Mouse (Mus musculus): ENCODE results near the gene Dbn1.

Gene Dbn1

DNA sequence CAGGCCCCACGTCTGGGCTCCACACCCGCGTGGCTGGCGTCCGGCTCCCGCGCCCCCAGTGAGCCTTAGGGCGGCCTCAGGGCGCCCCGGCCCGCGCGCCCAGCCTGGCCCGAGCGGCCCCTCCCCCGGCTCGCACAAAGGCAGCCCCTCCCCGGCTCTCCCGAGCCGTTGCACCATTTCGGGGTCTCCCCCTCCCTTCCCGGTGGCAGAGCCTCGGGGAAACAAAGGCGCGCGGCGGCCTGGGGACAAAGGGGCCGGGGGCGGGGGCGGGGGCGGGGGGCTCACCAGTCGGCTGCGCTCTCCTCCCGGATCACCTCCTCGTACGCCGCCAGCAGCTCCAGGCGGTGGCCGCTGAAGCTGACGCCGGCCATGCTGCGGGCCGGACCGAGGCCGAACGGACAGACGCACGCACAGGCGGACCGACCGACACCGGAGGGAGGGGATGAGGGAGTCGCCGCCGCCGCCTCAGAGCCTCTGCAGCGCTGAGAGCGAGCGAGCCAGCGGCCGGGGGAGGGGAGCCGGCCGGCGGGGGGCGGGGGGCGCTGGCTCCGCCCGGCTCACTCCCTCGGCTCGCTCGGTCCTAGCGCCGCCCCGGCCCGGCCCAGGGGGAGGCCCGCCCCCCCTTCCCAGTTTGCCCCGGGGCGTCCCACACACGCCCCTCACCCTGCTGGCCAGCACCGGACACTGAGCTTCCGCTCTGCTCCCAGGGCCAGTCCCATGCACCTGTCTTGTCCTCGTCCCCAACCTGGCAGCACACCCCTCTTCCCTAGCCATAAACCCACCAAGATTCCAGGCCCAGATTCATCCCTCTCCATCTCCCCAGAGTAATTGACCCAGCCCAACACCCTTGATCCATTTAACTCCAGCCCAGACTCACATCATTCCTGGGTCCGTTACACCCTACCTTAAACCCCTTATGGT, at the start of gene Dbn1:
Gene Dbn1 (minus strand): TSS at position 534 of the 921 bp plus-strand sequence.
- peak; percentile 21 for DNase-seq (ENCODE audit: low read depth)

DNA sequence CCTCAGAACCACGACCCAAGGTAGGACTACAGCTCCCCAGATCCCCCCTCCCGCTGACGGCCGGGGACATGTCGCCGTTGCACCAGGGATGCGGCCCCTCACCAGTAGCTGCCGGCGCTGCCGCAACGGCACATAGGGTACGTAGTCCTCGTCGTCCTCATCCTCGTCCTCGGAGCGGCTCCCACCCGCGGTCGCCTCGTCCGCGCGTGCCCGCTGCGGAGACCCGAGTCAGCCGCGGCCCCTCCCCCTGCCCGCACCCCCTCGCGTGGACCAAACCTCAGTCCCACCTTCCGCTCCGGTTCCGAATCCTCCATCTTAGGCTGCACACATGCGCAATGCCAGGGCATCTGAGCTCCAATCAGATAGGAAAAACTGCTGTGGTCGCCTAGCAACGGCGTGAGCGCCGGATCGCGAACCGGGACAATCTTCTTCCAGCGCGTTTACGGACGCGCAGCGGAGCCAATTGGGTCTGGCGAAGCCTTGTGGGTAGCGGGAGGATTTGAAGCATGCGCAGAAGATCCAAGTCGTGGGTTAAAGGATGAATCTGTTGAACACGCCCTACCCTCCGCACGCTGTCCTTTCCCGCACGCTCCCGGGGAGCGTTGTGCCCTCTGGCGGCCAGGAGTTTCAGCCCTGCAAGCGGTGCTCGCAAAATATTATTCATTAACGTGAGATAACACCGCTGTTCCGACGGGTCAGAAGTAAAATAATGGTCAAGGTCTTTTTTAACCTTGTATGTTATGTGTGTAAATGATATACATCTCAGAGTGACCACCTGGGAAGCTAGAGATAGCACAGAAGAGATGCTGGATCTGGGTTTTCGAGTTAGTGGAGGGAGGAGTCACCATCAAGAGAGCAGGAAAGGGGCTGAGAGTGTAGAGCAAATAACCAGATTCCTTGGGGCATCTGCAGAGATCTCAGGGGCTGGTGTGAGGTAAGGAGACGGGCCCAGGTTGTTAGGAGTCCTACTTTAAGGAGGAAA, 48.6 kb upstream of the Dbn1 start, which contains the start of gene Ddx41:
Gene Ddx41 (minus strand): TSS at position 465 of the 982 bp plus-strand sequence.
- peak; percentile 100 for DNase-seq (ENCODE audit: low read depth)

DNA sequence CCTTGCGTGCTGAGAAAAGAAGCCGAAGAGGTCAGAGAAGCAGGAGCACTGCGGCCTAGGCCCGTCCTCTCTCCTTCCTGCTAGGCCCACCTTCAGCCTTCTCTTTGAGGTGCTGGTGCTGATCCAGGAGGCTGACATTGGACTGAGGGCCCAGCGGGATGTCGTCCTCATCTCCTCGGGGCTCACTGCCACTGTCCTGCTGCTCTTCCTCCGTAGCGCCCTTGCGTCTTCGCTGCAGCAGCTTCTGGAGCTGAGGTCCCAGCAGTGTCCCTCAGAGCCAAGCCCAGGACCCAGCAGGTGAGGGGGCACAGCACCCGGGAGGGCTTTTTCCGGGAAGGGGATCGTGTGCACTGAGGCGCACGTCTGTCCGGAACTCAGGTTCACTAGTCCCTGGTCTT, 47.9 kb upstream of the Dbn1 start:
- DNase-seq (ENCODE audit: low read depth): no peak

DNA sequence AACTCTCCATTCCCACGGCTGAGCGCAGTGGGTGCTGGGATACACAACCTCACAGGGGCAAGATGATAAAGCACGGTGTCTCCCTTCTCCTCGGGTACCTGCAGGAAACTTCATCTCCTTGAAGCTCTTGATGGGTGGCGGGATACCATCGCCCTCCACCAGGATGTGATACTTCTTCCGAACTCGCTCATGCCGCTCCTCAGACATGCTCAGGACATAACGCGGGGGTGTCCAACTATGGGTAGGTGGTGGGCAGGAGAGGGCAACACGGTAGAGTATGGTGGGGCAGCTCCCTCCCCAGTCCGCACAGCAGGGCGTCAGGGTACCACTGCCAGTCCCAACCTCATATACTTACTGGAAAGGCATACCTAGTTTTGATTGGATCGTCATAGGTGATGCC, 47.3 kb upstream of the Dbn1 start:
- DNase-seq (ENCODE audit: low read depth): no peak

DNA sequence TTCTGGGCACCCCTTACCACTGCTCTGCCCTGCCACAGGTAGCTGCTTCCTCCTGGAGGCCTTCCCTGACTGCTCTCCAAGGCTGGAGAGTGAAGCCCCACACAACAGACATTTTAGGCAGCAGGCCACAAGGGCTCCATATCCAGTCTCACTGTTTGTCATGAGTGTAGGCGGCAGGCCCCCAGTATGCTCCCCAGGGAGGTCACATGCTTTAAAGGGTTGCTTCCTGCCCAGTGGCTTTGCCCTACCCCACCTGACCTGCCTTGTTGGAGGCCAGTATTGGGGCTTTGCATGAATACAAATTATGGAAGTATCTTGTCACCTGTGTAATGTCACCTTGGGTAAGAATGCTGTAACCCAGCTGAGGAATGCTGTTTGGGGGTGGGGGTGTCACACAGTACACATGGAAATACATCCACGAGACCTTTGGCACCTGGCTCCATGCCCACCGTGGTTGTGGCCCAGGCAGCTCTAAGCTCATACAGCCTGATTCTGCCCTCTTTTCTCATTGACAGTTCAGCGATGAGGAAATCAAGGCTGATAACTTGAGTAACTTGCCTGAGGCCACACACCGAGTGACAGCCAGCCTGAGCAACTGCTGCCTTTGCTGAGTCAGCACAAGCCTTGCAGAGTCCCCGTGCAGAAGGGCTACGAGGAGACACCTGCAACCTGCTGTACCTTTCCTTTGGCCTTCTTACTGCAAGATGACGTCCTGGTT, 41.4 kb upstream of the Dbn1 start, which contains the start of gene Dok3:
Gene Dok3 (minus strand): TSS at position 99 of the 718 bp plus-strand sequence.
- no peak for DNase-seq (ENCODE audit: low read depth)

DNA sequence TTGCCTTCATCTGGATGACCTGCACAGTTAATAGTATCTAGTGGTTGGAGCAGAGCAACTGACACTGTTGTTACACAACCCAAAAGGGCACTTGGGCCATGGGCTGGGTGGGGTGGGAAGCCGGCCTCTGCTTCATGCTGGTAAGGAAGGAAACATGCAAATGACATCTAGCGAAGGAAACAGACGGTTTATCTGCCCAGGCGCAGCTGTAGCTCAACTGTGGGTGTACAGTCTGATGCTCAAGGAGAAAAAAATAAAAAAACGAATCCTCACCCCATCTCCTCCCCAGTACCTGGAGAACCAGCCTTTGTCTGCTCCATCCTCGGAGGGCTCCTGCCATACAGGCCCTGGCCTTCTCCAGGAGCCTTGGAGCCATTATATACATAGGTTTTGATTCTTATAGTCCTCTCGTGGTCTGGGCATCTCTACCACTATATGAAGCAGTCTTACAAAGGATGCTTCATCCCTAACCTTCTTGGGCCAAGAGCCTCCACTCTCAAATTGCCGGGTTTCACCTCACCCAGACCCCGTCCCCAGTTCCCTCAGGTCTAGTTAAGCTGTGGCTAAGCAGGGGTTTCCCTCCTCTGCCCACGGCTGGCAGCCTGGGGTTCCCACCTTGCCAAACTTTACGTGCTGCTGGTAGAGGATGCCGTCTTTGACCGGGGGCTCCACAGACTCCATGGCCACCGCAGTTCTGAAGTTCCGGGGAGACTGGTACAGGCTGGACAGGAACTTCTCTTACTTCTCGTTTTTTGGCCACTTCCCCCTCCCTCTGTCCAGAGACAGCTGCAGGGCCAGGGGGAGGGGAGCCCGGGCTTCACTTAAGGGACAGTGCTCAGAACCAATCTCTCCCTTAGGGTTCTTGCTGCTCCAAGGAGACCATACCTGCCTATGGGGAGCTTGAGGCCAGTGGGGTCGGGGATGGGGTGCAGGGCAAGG, 40.2 kb upstream of the Dbn1 start:
- DNase-seq (ENCODE audit: low read depth): no peak

DNA sequence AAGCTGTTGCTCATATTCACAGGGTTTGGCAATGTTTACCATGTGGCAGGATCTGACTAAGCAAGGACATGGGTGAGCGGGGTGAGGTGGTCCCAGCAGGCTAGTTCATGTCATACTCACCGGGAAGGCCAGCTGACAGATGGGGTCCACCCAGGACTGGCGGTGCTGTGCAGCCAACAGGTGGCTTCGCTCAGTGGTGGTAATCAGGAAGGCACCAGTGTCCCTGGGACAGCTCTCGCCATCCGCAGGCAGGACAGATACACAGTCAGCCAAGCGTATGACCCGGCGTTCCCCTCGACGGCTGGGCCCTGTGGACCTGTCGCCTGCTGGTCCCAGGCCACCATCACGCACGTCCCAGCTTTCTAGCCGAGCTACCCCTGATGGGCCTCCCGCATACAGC, 39.3 kb upstream of the Dbn1 start:
- DNase-seq (ENCODE audit: low read depth): no peak

DNA sequence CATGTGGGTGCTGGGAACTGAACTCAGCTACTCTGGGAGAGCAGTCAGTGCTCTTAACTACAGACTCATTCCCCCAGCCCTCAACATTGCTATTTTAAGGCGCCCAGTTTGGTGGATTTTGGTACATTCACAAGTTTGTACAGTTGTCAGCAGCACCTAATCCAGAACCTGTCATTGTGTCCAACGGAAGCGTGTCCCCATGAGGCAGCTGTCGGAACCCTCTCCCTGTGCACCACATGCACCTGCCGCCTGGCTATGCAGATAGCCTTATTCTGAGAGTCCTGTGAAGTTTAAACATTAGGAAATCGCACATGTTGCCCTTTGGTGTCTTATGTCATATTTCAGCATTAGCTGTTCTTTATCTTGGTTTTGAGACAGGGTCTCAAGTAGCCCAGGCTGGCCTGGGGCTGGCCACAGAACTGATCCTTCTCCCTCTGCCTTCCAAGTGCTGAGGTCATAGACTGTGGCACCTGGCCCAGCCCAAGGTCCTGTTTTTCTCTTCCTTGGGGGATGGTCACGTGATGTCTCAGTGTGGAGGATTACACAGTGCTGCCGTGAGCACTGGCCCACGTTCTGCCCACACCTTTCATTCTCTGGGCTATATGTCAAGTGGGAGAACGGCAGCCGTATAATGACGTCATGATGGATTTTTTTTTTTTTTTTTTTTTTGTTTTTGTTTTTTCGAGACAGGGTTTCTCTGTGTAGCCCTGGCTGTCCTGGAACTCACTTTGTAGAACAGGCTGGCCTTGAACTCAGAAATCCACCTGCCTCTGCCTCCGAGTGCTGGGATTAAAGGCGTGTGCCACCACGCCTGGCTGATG, 38.0 kb upstream of the Dbn1 start:
- no peak for DNase-seq (ENCODE audit: low read depth)

DNA sequence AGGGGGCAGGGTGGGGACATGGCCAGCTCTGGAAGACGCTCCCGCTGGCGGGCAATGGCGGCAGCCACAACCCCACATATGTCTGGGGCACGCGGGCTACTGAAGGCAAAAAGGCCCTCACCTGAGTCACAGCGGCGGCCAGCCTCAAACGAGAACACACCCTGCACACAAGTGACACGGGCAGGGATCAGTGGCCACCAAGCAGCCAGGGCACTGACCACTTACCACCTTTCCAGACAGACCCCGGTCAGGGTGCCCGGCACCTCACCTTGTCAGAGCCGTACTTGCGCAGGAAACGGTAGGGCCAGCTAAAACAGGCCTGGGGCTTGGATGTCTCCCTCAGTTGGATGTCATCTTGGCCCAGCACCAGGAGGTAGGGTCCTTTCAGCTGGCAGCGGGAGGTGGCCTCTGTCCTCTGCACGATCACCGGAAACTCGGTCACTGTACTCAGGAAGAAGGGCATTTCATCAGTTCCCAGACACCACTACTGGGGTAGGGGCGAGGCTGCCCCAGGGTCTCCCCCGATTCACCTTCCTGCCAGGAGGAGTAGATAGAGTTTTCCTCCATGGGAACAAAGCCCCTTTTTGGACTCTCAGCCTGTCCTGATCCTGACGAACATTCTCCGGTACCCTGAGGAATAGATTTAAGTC, 36.2 kb upstream of the Dbn1 start:
- no peak for DNase-seq (ENCODE audit: low read depth)

DNA sequence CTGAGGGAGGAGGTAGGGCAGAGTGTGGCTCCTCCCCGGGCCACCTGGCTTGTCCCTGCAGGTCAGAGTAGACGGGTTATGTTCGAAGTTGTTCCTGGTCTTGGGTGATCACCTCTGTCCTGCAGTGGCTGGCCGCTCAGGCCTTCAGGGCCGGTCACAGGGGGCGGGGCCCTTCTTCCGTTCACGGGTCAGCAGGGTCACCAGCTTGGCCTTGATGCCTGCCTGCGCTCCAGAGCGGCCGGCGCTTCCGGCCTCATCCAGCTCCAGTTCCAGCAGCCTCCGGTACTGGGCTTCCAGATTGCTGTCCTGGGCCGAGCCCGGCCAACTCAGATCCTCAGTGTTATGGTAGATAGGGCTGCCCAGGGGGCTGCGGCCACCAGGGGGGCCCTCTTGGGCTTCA, 35.4 kb upstream of the Dbn1 start:
- no peak for DNase-seq (ENCODE audit: low read depth)

DNA sequence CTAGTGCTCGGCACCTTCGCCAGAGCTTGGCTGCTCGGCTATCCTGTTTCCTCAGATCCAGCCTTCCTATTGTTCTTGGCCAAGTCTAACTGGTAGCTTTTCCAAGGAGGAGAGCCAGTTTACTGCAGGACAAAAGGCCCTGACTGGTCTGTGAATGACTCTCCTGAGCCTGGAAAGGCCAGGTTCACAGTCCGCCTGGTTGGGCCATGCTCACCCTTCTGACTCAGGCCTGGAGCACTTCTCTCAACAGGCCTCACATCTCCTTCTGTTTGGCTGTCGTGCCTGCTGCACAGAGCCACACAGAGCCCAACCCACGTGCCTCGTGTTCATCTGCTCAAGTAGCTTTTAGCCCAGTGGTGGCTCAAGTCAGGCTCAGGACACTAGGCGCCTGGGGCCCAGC, 34.8 kb upstream of the Dbn1 start:
- DNase-seq (ENCODE audit: low read depth): no peak

DNA sequence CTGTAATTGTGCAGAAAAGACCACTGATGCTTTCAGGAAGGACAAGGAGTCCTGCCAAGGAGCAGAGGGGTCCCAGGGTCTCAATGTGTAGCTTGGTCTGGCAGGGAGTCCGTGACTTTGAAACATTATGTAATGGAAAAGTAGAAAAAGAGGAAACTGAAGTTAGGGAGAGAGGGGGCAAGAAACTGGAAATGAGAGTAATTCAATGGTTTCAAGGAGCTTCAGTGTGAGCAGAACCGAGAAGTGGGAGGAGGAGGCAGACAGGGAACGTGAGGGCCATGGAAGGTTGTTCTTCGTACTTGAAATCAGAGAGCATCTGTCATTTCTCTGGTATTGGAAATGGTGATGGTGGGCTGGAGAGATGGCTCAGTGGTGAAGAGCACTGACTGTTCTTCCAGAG, 31.7 kb upstream of the Dbn1 start:
- DNase-seq (ENCODE audit: low read depth): no peak

DNA sequence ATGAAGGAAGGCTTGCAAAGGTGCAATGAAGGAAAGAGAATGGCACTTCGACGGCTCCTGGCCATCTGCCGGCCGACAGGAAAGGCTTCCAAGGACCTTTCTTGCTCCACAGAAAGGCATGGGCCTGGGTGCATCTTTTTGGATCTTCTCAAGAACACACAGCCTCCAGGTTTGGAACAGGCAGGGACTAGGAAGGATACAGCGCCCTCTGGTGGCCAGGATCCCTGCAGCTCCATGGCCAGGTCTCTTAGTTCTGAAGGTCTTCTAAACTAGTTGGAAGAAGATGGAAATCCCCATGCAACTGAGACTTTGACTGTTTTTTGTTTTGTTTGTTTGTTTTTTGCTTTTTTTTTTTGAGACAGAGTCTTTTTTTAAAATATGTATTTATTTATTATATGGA, 29.0 kb upstream of the Dbn1 start:
- DNase-seq (ENCODE audit: low read depth): peak; percentile 94

DNA sequence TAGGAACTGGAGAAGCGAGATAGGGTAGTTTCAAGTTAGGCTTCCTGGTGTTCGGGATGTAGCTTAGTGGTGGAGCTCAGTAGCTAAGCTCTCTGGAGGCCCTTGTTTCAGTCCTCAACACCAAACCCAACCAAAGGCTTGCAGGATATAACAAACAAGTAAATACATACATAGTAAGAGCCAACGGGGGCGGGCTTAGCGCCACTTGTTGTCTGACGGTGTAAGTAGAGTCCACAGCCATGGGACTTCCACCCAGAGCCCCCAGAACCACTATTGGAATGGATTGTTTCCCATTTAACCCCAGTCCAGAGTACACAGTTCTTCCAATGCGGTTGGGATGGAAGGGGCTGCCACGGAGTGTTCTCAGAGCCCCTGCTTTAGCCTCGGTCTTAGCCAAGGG, 25.9 kb upstream of the Dbn1 start:
- no peak for DNase-seq (ENCODE audit: low read depth)

DNA sequence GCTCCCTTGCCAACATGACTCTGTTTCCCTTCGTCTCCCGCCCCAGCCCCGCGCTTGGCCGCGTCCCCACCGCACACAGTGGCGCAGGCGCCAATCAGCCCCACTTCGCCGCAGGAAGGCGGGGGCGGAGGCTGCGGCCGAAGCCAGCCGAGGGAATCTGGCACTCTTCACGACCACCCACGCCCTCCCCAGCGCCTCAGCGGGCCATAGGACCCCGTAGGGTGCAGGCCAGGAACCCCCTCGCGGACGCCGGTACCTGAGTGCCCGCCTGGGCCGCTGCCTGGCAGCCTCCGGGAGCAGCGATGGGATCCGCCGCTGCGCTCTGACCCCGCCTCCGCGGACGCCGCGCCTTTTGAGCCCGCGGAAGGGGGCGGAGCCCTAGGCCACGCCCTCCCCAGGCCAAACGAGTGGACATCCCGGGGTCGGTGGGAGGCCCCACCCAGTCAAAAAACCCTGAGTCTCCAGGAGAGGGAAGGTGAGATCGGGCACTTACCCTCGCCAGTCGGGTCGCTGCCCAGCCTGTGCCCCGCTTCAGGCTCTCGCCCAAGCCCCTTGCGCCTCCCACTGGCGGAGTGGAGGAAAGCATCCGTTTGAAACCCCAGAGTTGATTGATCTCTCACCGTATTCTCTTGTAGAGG, 25.3 kb upstream of the Dbn1 start, which contains the start of gene Pdlim7:
Gene Pdlim7 (minus strand): TSS at position 566 of the 638 bp plus-strand sequence.
- peak; percentile 92 for DNase-seq (ENCODE audit: low read depth)

DNA sequence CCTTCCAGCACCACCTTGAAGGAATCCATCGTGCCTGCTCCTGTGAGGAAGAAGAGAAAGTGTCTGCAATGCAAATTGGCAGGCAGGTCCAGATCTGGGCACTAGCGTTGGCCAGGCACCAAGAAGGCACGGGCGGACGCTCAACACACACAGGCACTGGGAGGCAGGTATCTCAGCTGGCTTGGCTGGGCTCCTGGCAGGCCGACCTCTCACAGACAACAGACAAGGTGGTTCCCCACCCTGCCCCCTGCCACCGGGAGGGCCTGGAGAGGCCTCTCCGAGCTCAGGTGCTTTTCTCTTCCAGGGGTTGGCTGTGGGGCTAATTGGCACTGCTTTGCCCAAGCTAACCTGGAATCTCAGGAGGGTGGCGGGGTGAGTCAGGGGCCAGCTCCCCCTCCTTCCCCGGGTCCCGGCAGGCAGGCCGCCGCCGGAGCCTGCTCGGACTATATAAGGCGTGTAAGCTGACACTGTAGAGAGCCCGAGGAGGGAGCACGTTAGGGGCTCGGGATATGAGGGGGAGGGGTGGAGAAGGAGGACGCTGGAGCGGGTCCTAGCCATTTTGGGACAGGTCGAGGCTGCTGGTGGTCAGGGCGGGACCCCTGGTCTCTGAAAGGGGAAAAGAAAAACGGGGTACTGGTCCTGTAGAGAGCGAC, 24.6 kb upstream of the Dbn1 start:
- DNase-seq (ENCODE audit: low read depth): peak; percentile 46

DNA sequence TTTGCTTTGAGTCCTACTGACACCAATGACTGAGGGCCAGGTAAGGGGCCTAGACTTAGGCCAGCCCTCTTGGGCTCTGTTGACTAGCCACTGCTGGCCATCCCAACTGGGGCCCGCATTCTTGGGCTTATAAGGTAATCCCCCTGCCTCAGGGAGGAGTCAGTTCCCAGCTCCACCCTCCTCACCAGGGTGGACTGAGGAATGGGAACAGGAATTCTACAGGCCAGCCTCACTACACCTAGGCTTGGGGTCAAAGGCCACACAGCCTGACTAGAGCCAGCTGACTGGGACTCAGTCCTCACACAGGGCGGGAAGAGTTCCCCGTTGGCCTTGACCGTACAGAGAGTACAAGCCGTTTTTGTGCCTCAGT, 23.6 kb upstream of the Dbn1 start:
- no peak for DNase-seq (ENCODE audit: low read depth)
